Mouse (Mus musculus) megakaryocyte, embryonic 14.5 days (primary cell): ENCODE data around the gene Abtb2.
"Not testable (repeated sequence)": the region's sequence is repeated elsewhere in the genome, so short reads cannot be mapped to it uniquely, and the experiment has no call there.

Source experiments
- FLI1 ChIP-seq: IDR thresholded peaks from 2 replicates; pipeline ENCODE4 v1.6.1; 2012; ENCODE audit warnings: low read length, inconsistent platforms, mixed read lengths
- GATA1 ChIP-seq: IDR thresholded peaks from 3 replicates; pipeline ENCODE4 v1.6.1; 2012; ENCODE audit warnings: mixed read lengths, low read length, inconsistent platforms, borderline replicate concordance

- not testable (repeated sequence) for TF ChIP-seq GATA1, FLI1
Observed at GRCm38 (mm10) chr2:103550301-103550700, 15.8 kb upstream of the Abtb2 start.
